Mouse (Mus musculus) ES-E14 (cell line): ENCODE data around the gene Qtrt1. TPM values are rescaled to one million over a fixed set of nuclear protein-coding genes. Genes with fewer than 3 reads are reported as not detected.

ENCODE experiments used
- DNase-seq: peaks from one replicate; pipeline ENCODE4 v3.0.0-alpha.2; 2013; ENCODE audit warnings: low read depth, low spot score
- H3K27ac ChIP-seq: 2 replicates; pipeline ENCODE4 v1.5.1; 2012; ENCODE audit warnings: low read depth, mild to moderate bottlenecking, low read length, moderate library complexity, mixed read lengths; ENCODE audit not compliant: poor library complexity, insufficient read depth, severe bottlenecking
- H3K36me3 ChIP-seq: 2 replicates; pipeline ENCODE4 v1.6.1; 2012; ENCODE audit warnings: mild to moderate bottlenecking, low read length, moderate library complexity, mixed read lengths; ENCODE audit not compliant: control insufficient read depth, poor library complexity, insufficient read depth, severe bottlenecking
- H3K4me1 ChIP-seq, 2 experiments: fragments of 150-350 bp in 1 of 2; sonication (generic) in 1 of 2; 2 replicates each; pipeline ENCODE4 v1.6.1; 2012; ENCODE audit warnings: low read length in 2 of 2, mild to moderate bottlenecking in 1 of 2, mixed read lengths in 1 of 2; ENCODE audit not compliant: control insufficient read depth in 2 of 2, insufficient read depth in 2 of 2, poor library complexity in 1 of 2
- H3K4me3 ChIP-seq, 2 experiments: fragments of 150-350 bp in 1 of 2; sonication (generic) in 1 of 2; 2 replicates each; pipeline ENCODE4 v1.5.1; 2012; ENCODE audit warnings: low read length in 2 of 2, low read depth in 1 of 2, mild to moderate bottlenecking in 1 of 2, mixed read lengths in 1 of 2; ENCODE audit not compliant: insufficient read depth in 1 of 2, poor library complexity in 1 of 2, severe bottlenecking in 1 of 2
- H3K9ac ChIP-seq: 2 replicates; pipeline ENCODE4 v1.6.1; 2012; ENCODE audit warnings: low read depth, mild to moderate bottlenecking, low read length, mixed read lengths; ENCODE audit not compliant: poor library complexity, insufficient read depth, severe bottlenecking
- H3K9me3 ChIP-seq: fragments of 150-350 bp; sonication (generic); 2 replicates; pipeline ENCODE4 v1.6.1; 2012; ENCODE audit warnings: low read depth, mild to moderate bottlenecking, low read length; ENCODE audit not compliant: control insufficient read depth, insufficient read depth
- CHD2 ChIP-seq: IDR thresholded peaks from 2 replicates; pipeline ENCODE4 v1.6.1; 2014; ENCODE audit warnings: mild to moderate bottlenecking, low read depth, low read length, inconsistent platforms
- HCFC1 ChIP-seq: IDR thresholded peaks from 2 replicates; pipeline ENCODE4 v1.6.1; 2012; ENCODE audit warnings: low read length, inconsistent platforms, borderline replicate concordance; ENCODE audit not compliant: insufficient read depth
- MAFK ChIP-seq: IDR thresholded peaks from 2 replicates; pipeline ENCODE4 v1.6.1; 2014; ENCODE audit warnings: mild to moderate bottlenecking, low read depth, low read length, inconsistent platforms; ENCODE audit not compliant: insufficient read depth
- ZC3H11A ChIP-seq: IDR thresholded peaks from 2 replicates; pipeline ENCODE4 v1.6.1; 2012; ENCODE audit warnings: low read depth, mild to moderate bottlenecking, inconsistent platforms, low read length, borderline replicate concordance
- ZNF384 ChIP-seq: IDR thresholded peaks from 2 replicates; pipeline ENCODE4 v1.6.1; 2012; ENCODE audit warnings: low read depth, low read length, inconsistent platforms
- in situ Hi-C, 2 experiments: fragments of 600-800 bp; cut with MboI; formaldehyde crosslinking; loops; one replicate each; pipeline ENCODE4 v1.15.1; 2025; ENCODE audit warnings: low sequenced_read_pairs in 2 of 2, inconsistent platforms in 1 of 2; ENCODE audit not compliant: unreplicated experiment in 2 of 2
- total RNA-seq: library from RNA; depleted of rRNA; stranded (reverse); fragments of 300-350 nt; gene quantifications from 2 replicates; pipeline ENCODE4 v1.2.3, GENCODE M21; 2012

Qtrt1 gene
- total RNA-seq, 1 experiment, result 62.7 TPM

DNA sequence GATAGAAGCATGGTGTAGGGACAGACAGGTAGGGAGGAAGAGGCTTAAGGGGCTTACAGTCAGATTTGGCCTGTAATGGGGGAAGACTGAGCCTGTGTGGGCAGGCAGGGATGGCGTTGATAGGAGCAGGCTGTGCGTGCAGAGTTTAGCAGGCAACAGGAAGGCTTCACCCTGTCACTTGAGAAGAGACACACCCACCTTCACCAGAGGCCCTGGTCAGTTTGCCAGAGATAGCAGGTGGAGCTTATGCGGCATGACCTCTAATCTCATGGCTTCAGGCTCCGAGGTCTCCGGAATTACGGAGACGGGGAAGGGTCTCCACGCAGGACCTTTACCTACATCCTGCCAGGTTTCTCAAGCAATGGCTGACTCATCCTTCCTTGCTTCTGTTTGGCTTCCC lies 40.2 kb downstream of the Qtrt1 start:
- DNase-seq, result no peak

DNA sequence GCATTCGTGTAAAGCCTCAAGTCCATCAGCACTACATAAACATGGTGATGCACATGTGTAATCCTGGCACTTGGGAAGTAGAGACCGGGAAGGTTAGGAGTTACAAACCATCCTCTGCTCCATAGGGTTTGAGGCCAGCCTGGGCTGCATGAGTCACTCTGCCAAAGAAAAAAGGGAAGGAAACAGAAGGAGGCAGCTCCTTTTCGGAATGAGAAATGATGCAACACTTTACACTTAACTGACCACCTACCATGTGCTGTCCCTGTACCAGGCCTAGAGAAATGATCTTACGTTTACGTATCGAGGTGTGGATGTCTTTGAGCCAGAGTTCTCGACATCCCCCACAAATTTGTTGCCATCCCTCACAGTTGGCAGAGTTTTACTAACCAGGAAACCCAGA lies 41.4 kb downstream of the Qtrt1 start:
- in situ Hi-C loops, result no loop called here
- Histone ChIP-seq H3K4me3 (no peak overlapping the region), H3K9me3 (no peaks in the 10 kb centered on the region), H3K36me3 (no peaks in the 10 kb centered on the region), H3K4me1 (peaks cover 10 to 25% of the 10 kb centered on the region in 2 experiments; a peak in 3 of 4 replicates), H3K27ac (no peak overlapping the region; the same call in 1 of the 2 replicates), H3K9ac (no peak overlapping the region)
- TF ChIP-seq ZC3H11A (no peak), MAFK (no peak), CHD2 (no peak), HCFC1 (no peak), ZNF384 (no peak)
- DNase-seq, result no peak

More for the DNA sequence above, 40.2 kb downstream of the Qtrt1 start:
- in situ Hi-C loops, result no loop called here
- H3K36me3 ChIP-seq, result no peaks in the 10 kb centered on the region
- no peaks in the 10 kb centered on the region for H3K9me3 ChIP-seq
- H3K4me3 ChIP-seq, result no peak overlapping the region
- TF ChIP-seq CHD2 (no peak), ZNF384 (no peak)
- peaks cover 7 to 31% of the 10 kb centered on the region in 2 experiments; a peak in 3 of 4 replicates for H3K4me1 ChIP-seq
- no peak overlapping the region; the same call in 1 of the 2 replicates for H3K27ac ChIP-seq
- H3K9ac ChIP-seq, result no peak overlapping the region

DNA sequence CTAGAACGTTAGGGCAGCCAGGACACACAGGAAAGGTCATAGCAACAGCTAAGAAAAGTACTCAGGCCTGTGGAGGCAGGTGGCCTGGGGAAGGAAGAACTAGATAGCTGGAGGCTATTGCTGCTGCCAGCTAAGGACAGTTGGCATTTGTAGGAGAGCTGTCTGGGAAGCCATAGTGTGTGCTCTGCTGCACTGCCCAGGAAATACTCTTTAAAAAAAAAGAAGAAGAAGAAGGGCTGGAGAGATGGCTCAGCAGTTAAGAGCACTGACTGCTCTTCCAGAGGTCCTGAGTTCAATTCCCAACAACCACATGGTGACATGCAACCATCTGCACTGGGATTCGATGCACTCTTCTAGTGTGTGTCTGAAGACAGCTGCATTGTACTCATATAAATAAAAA lies 41.8 kb downstream of the Qtrt1 start:
- H3K9me3 ChIP-seq, result no peaks in the 10 kb centered on the region
- in situ Hi-C loops, result no loop called here

DNA sequence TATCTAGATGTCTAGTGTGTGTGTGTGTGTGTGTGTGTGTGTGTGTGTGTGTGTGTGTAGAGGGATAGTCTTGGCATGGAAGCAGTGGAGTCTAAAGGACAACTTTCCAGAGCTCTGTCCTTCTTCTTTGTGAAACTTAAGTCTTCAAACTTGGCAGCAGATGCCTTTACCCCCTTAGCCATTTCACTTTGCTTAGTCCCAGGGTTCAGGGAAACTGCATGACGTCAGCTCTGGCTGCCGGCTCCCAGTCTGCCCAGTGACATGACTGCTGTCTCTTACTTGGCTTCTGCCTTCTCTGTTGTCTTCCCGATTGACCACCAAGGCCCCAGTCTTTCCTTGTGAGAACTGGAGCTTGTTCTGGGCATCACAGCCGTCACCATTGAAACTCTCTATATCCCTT lies 42.9 kb downstream of the Qtrt1 start:
- no peak for DNase-seq
- Histone ChIP-seq H3K4me3 (no peak overlapping the region), H3K36me3 (no peaks in the 10 kb centered on the region), H3K9me3 (no peaks in the 10 kb centered on the region), H3K9ac (no peak overlapping the region), H3K4me1 (peaks cover 12 to 33% of the 10 kb centered on the region in 2 experiments; a peak in 3 of 4 replicates), H3K27ac (peak overlapping the region; percentile 95)
- TF ChIP-seq HCFC1 (no peak), CHD2 (no peak), ZC3H11A (no peak), MAFK (no peak)
- in situ Hi-C loops, result no loop called here

More for the DNA sequence above, 41.8 kb downstream of the Qtrt1 start:
- DNase-seq, result no peak
- Histone ChIP-seq H3K4me3 (no peak overlapping the region), H3K36me3 (no peaks in the 10 kb centered on the region), H3K4me1 (peaks cover 11 to 28% of the 10 kb centered on the region in 2 experiments; a peak in 3 of 4 replicates), H3K27ac (no peak overlapping the region; the same call in 1 of the 2 replicates), H3K9ac (no peak overlapping the region)
- no peak for TF ChIP-seq ZC3H11A
- no peak for TF ChIP-seq MAFK
- TF ChIP-seq ZNF384, result no peak
- TF ChIP-seq HCFC1, result no peak
- no peak for TF ChIP-seq CHD2
